Mouse (Mus musculus): Measurements from ENCODE around the gene Rpn2. TPM values are rescaled to one million over a fixed set of nuclear protein-coding genes. Genes with fewer than 3 reads are reported as not detected.

Rpn2 gene
- polyA plus RNA-seq, 1 experiment = 171 TPM

DNA sequence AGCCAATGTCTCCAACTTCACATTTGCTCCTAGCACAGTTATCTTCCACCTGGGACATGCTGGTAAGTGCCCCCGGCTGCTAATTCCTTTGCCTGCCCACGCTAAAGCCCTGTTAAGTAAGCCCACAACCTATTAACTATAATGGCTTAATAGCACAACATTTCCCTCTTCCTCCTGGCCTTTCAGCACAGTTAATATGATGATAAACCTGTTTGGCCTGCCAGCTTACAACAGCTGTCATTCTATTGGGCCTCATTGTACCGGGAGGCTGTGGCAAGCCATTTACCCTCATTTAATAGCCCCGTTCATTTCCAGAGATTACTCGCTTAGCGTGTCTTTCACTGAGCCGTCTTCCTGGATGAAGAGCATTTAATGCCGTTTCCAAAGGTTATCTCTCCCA, 41.3 kb downstream of the Rpn2 start:
- Histone ChIP-seq H3K36me3 (ENCODE audit: control insufficient read depth, insufficient read depth, low read length) (no peaks in the 10 kb centered on the region; the same call in 1 of the 2 replicates), H3K27me3 (replicated peaks; ENCODE audit: control insufficient read depth, insufficient read depth, low read length) (no peaks in the 10 kb centered on the region), H3K4me3 (ENCODE audit: insufficient read depth, low read depth, low read length) (no peak overlapping the region), H3K27ac (ENCODE audit: insufficient read depth, low read depth, low read length) (peak overlapping the region; percentile 57), H3K4me1 (ENCODE audit: control insufficient read depth, insufficient read depth, low read length) (peaks cover 3% of the 10 kb centered on the region; the same call in 1 of the 2 replicates)
- 70% methylated on average over 8 of the region's 8 CpGs for WGBS
- DNase-seq = no peak
- TF ChIP-seq CTCF (conservative IDR thresholded peaks at IDR 0.05; ENCODE audit: insufficient read depth, insufficient read length, low read depth, low read length) = no peak
- no peak for TF ChIP-seq POLR2A (IDR thresholded peaks at IDR 0.05; ENCODE audit: low read depth, low read length)

DNA sequence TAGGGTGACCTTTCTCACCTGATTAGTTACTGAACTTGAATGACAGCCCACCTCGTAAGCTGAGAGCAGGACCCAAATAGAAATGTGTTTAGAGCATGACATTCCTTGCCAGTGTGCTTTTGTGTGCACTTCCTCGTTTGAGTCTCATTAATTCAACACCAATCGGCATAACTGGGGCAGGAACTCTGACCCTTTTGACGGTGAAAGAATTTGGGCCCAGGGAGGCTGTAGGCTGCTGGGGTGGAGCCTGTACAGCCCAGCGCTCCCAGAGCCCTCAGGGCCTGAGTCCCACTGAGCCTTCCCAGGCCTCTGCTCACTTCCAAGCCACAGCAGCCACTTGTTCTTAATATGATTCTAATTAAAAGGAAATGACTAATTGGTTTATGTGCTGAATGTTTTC, 42.1 kb downstream of the Rpn2 start:
- Histone ChIP-seq H3K4me3 (ENCODE audit: insufficient read depth, low read depth, low read length) (no peak overlapping the region), H3K27ac (ENCODE audit: insufficient read depth, low read depth, low read length) (peak overlapping the region; percentile 57), H3K4me1 (ENCODE audit: control insufficient read depth, insufficient read depth, low read length) (peaks cover 3% of the 10 kb centered on the region; the same call in 1 of the 2 replicates), H3K27me3 (replicated peaks; ENCODE audit: control insufficient read depth, insufficient read depth, low read length) (no peaks in the 10 kb centered on the region), H3K36me3 (ENCODE audit: control insufficient read depth, insufficient read depth, low read length) (no peaks in the 10 kb centered on the region; the same call in 1 of the 2 replicates)
- no peak for TF ChIP-seq POLR2A (IDR thresholded peaks at IDR 0.05; ENCODE audit: low read depth, low read length)
- no peak for TF ChIP-seq CTCF (conservative IDR thresholded peaks at IDR 0.05; ENCODE audit: insufficient read depth, insufficient read length, low read depth, low read length)
- DNase-seq = peak; percentile 53
- WGBS = 27% methylated on average over 5 of the region's 5 CpGs

DNA sequence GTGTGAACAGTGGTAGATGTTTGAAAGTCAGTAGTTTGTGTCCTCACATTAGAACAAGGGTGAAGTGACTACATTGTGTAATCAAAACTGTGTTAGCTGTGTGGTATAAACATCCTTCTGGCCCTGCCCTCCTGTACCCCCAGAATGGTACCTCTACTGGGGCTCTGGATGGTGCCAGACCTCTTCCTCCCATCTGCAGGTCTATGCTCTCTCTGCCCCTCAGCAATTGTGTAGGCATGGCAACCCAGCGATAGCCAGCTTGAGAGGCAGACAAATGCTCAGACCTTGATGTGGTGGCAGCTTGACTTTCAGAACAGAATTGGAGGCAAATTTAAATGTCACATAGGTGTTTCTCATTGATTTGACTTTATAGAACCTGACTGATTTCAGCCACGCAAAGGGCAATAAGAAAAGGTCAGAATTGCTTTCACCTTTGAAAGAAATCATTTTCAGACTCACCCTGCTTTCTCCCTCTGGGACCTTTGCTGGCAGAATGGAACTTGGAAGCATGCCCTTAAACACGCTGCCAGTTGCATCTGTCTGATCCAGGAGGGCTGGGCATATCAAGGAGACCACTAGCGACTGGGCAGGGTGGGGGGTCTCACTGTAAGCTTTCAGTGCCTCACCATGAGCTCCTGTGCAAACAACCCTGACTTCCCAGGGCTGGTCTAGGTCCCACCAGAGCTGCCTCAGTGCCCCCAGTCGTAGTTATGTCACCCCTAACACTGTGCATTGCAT, 43.4 kb downstream of the Rpn2 start:
- Histone ChIP-seq H3K36me3 (ENCODE audit: control insufficient read depth, insufficient read depth, low read length) (no peaks in the 10 kb centered on the region; the same call in 1 of the 2 replicates), H3K4me3 (ENCODE audit: insufficient read depth, low read depth, low read length) (no peak overlapping the region), H3K4me1 (ENCODE audit: control insufficient read depth, insufficient read depth, low read length) (peaks cover 3% of the 10 kb centered on the region; the same call in 1 of the 2 replicates), H3K27ac (ENCODE audit: insufficient read depth, low read depth, low read length) (no peak overlapping the region), H3K27me3 (replicated peaks; ENCODE audit: control insufficient read depth, insufficient read depth, low read length) (no peaks in the 10 kb centered on the region)
- WGBS = 93% methylated on average over 5 of the region's 5 CpGs
- DNase-seq = no peak
- no peak for TF ChIP-seq CTCF (conservative IDR thresholded peaks at IDR 0.05; ENCODE audit: insufficient read depth, insufficient read length, low read depth, low read length)

DNA sequence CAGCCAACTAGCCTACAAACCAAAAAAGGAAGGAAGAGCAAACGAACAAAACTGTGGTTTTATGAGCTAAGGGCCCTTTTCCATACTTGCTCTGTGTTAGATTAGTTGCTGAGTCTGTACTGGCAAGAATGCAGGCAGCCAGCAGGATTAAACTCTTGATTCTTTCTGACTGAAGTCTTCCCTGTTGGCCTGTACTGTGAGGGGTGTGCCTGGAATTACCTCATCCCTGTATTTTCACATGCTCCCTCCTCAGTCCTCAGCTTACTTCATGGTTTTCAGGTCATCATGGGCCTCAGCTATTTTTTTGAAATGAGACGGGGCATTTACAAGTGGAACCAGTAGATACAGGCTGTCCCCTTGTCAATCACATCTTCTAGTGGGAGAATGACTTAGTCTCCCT, 46.4 kb downstream of the Rpn2 start:
- TF ChIP-seq CTCF (conservative IDR thresholded peaks at IDR 0.05; ENCODE audit: insufficient read depth, insufficient read length, low read depth, low read length) (no peak), POLR2A (IDR thresholded peaks at IDR 0.05; ENCODE audit: low read depth, low read length) (no peak)
- no peak for DNase-seq
- 91% methylated on average over 2 of the region's 2 CpGs for WGBS
- no peaks in the 10 kb centered on the region for H3K27me3 ChIP-seq (replicated peaks; ENCODE audit: control insufficient read depth, insufficient read depth, low read length)
- no peaks in the 10 kb centered on the region; the same call in 1 of the 2 replicates for H3K36me3 ChIP-seq (ENCODE audit: control insufficient read depth, insufficient read depth, low read length)
- H3K27ac ChIP-seq (ENCODE audit: insufficient read depth, low read depth, low read length) = no peak overlapping the region
- H3K4me1 ChIP-seq (ENCODE audit: control insufficient read depth, insufficient read depth, low read length) = peaks cover 3% of the 10 kb centered on the region; the same call in 1 of the 2 replicates
- H3K4me3 ChIP-seq (ENCODE audit: insufficient read depth, low read depth, low read length) = no peak overlapping the region

DNA sequence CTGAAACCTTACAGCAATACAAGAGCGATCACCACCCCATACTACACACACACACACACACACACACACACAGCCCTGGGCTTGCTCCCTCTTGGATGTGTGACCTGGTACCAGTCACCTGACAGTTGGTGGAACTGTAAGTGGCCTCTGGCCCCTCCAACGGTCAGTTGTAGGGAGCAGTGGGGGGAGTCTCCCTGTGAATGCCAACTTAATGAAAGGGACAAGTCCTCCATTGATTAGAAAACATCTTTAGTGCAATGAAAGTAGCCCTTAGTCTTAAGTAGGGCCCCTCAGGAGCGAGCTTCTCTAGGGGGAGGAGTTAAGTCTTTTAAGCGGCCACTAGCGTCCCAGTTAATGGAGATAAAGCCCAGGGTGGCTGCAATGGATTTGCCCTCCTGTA, 49.3 kb downstream of the Rpn2 start:
- Histone ChIP-seq H3K27ac (ENCODE audit: insufficient read depth, low read depth, low read length) (no peak overlapping the region), H3K27me3 (replicated peaks; ENCODE audit: control insufficient read depth, insufficient read depth, low read length) (no peaks in the 10 kb centered on the region), H3K36me3 (ENCODE audit: control insufficient read depth, insufficient read depth, low read length) (no peaks in the 10 kb centered on the region; the same call in 1 of the 2 replicates), H3K4me1 (ENCODE audit: control insufficient read depth, insufficient read depth, low read length) (no peaks in the 10 kb centered on the region), H3K4me3 (ENCODE audit: insufficient read depth, low read depth, low read length) (no peak overlapping the region)
- TF ChIP-seq POLR2A (IDR thresholded peaks at IDR 0.05; ENCODE audit: low read depth, low read length) = no peak
- no peak for TF ChIP-seq CTCF (conservative IDR thresholded peaks at IDR 0.05; ENCODE audit: insufficient read depth, insufficient read length, low read depth, low read length)
- no peak for DNase-seq
- 70% methylated on average over 5 of the region's 5 CpGs for WGBS

DNA sequence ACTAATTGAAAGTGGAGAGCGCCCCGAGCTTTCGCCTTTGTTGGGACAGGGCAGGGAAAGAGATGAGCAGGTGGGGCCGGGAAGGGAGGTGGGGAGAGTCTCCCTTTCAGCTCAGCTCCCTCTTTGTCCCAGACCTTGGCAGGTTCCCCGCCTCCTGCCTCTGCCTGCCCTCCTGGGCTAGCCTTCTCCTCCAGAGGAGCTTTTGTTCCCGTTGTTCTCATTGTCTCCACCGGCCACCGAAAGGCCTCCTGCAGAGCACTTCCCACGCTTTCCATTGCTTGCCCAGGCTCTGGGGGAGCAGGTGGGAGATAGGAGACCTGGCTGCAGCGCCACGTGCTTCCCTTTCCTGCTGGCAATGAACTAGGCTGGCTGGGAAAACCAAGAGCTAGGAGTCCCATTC, 49.8 kb downstream of the Rpn2 start:
- Histone ChIP-seq H3K27ac (ENCODE audit: insufficient read depth, low read depth, low read length) (no peak overlapping the region), H3K36me3 (ENCODE audit: control insufficient read depth, insufficient read depth, low read length) (no peaks in the 10 kb centered on the region; the same call in 1 of the 2 replicates), H3K4me1 (ENCODE audit: control insufficient read depth, insufficient read depth, low read length) (no peaks in the 10 kb centered on the region), H3K27me3 (replicated peaks; ENCODE audit: control insufficient read depth, insufficient read depth, low read length) (no peaks in the 10 kb centered on the region), H3K4me3 (ENCODE audit: insufficient read depth, low read depth, low read length) (no peak overlapping the region)
- 63% methylated on average over 11 of the region's 11 CpGs for WGBS
- no peak for DNase-seq
- no peak for TF ChIP-seq POLR2A (IDR thresholded peaks at IDR 0.05; ENCODE audit: low read depth, low read length)

DNA sequence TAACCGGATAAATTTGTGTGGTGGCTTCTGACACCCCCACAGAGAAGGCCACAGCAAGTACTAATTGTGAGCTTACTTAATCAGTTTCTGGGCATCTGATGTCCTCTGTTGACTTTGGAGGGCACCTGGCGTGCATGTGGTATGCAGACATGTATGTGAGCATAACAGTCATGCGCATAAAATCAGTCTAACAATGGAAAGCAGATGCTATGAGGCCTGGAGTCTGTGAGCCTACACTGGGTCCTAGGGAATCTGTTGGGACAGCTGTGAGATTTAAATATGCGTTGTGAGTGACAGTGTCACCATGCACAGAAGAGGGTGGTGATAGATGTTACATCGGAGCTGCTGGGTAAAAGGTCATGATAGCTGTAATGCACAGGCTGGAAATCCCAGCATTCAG, 53.2 kb downstream of the Rpn2 start:
- TF ChIP-seq CTCF (conservative IDR thresholded peaks at IDR 0.05; ENCODE audit: insufficient read depth, insufficient read length, low read depth, low read length) (no peak), POLR2A (IDR thresholded peaks at IDR 0.05; ENCODE audit: low read depth, low read length) (no peak)
- H3K36me3 ChIP-seq (ENCODE audit: control insufficient read depth, insufficient read depth, low read length) = no peaks in the 10 kb centered on the region
- WGBS = 86% methylated on average over 5 of the region's 5 CpGs

More for the DNA sequence above, 53.2 kb downstream of the Rpn2 start:
- Histone ChIP-seq H3K4me3 (ENCODE audit: insufficient read depth, low read depth, low read length) (no peak overlapping the region), H3K27me3 (replicated peaks; ENCODE audit: control insufficient read depth, insufficient read depth, low read length) (no peaks in the 10 kb centered on the region), H3K27ac (ENCODE audit: insufficient read depth, low read depth, low read length) (no peak overlapping the region), H3K4me1 (ENCODE audit: control insufficient read depth, insufficient read depth, low read length) (no peaks in the 10 kb centered on the region)
- no peak for DNase-seq
